Mouse (Mus musculus): ENCODE measurements around the gene Cd3g. TPM values are rescaled to one million over a fixed set of nuclear protein-coding genes. Genes with fewer than 3 reads are reported as not detected.

The Cd3g gene
- polyA plus RNA-seq (2016; fragmentation: Nextera tagmentation; extraction: Ambion mirVana), result 0.35 TPM in 1 of 2 replicates, not detected in the other

DNA sequence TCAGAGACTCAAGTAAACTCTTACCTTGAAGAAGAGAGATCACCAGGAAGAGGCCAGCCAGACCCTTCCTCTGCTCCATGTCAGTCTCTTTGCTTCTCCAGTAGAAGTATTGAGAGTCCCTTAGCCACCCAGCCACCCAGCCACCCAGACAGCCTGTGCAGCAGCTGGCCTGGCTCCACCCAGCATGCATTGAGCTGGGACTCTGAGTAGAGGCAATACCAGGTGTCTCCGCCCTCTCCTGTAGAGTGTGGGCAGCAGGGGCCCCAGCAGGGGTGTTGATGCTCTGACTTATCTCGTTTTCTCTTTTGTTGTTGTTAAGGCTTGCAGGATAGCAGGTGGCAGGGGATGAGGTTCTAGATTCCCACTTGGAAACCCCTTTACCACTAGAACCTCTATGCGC lies at the start of gene Cd3g:
Gene Cd3g (minus strand): TSS at position 190 of the 400 bp plus-strand sequence.
- no peak for ATAC-seq (ENCODE audit: insufficient number of reproducible peaks, low FRiP score)
- Histone ChIP-seq H3K9ac (no peak within 1 kb of the TSS), H3K36me3 (no peaks in the 10 kb centered on the region), H3K4me2 (no peak within 1 kb of the TSS), H3K9me3 (replicated peaks) (no peaks in the 10 kb centered on the region), H3K27ac (ENCODE audit: poor library complexity, severe bottlenecking) (no peak within 1 kb of the TSS), H3K27me3 (replicated peaks) (peaks cover 28% of the 10 kb centered on the region), H3K4me3 (no peak within 1 kb of the TSS), H3K4me1 (replicated peaks) (no peaks in the 10 kb centered on the region)
- 62% methylated on average over 3 of the region's 3 CpGs for WGBS

GRCm38 (mm10) chr9:45027376-45027775 lies 47.1 kb upstream of the Cd3g start:
- H3K27me3 ChIP-seq (replicated peaks), result peaks cover 55% of the 10 kb centered on the region
- 64% methylated on average over 8 of the region's 8 CpGs for WGBS

GRCm38 (mm10) chr9:45024187-45024586 lies 44.0 kb upstream of the Cd3g start:
- WGBS, result 65% methylated on average over 2 of the region's 2 CpGs

More at GRCm38 (mm10) chr9:45027376-45027775, 47.1 kb upstream of the Cd3g start:
- 0 out of 2 replicates have a peak, but pooled peaks cover 3% of the 10 kb centered on the region for H3K4me1 ChIP-seq (replicated peaks)
- H3K9me3 ChIP-seq (replicated peaks), result no peaks in the 10 kb centered on the region
- H3K36me3 ChIP-seq, result no peaks in the 10 kb centered on the region
- no peak overlapping the region for H3K27ac ChIP-seq (ENCODE audit: poor library complexity, severe bottlenecking)
- no peak overlapping the region for H3K4me2 ChIP-seq
- H3K9ac ChIP-seq, result no peak overlapping the region
- no peak overlapping the region for H3K4me3 ChIP-seq
- ATAC-seq (ENCODE audit: insufficient number of reproducible peaks, low FRiP score), result no peak

GRCm38 (mm10) chr9:45023638-45024037 lies 43.4 kb upstream of the Cd3g start:
- Histone ChIP-seq H3K36me3 (no peaks in the 10 kb centered on the region), H3K4me2 (no peak overlapping the region), H3K9me3 (replicated peaks) (no peaks in the 10 kb centered on the region), H3K4me3 (no peak overlapping the region), H3K27me3 (replicated peaks) (peaks cover 36% of the 10 kb centered on the region), H3K9ac (no peak overlapping the region), H3K4me1 (replicated peaks) (no peaks in the 10 kb centered on the region), H3K27ac (ENCODE audit: poor library complexity, severe bottlenecking) (no peak overlapping the region)
- 50% methylated on average over 3 of the region's 3 CpGs for WGBS
- ATAC-seq (ENCODE audit: insufficient number of reproducible peaks, low FRiP score), result no peak

More at GRCm38 (mm10) chr9:45024187-45024586, 44.0 kb upstream of the Cd3g start:
- no peak for ATAC-seq (ENCODE audit: insufficient number of reproducible peaks, low FRiP score)
- Histone ChIP-seq H3K36me3 (no peaks in the 10 kb centered on the region), H3K4me1 (replicated peaks) (no peaks in the 10 kb centered on the region), H3K4me2 (no peak overlapping the region), H3K9ac (no peak overlapping the region), H3K27me3 (replicated peaks) (peaks cover 42% of the 10 kb centered on the region), H3K4me3 (no peak overlapping the region), H3K9me3 (replicated peaks) (no peaks in the 10 kb centered on the region), H3K27ac (ENCODE audit: poor library complexity, severe bottlenecking) (no peak overlapping the region)

DNA sequence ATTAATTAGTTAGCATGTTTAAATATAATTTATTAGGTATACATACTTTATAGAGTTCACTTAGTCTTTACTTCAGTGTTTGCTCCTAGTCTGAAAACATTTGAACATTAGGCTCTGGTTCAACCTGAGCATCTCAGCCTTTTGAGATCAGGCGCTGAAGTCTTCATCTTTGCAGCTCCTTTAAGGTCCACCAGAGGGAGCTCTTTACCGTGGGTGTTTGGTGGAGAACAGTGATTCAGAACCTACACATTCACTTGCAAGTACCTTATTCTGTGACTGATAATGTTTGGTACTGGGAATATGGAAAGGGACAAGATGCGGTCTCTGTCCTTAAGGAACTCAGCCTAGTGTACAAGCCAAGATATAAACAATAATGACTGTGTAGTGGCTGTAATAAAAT lies 42.6 kb upstream of the Cd3g start:
- 10% methylated on average over 3 of the region's 3 CpGs for WGBS
- peaks cover 29% of the 10 kb centered on the region for H3K27me3 ChIP-seq (replicated peaks)

GRCm38 (mm10) chr9:45018031-45018430 lies 37.8 kb upstream of the Cd3g start:
- ATAC-seq (ENCODE audit: insufficient number of reproducible peaks, low FRiP score), result no peak
- H3K4me1 ChIP-seq (replicated peaks), result no peaks in the 10 kb centered on the region
- 85% methylated on average over 11 of the region's 11 CpGs for WGBS

More for the DNA sequence above, 42.6 kb upstream of the Cd3g start:
- no peaks in the 10 kb centered on the region for H3K36me3 ChIP-seq
- no peak overlapping the region for H3K27ac ChIP-seq (ENCODE audit: poor library complexity, severe bottlenecking)
- no peaks in the 10 kb centered on the region for H3K4me1 ChIP-seq (replicated peaks)
- no peak for ATAC-seq (ENCODE audit: insufficient number of reproducible peaks, low FRiP score)
- H3K4me3 ChIP-seq, result no peak overlapping the region
- H3K4me2 ChIP-seq, result no peak overlapping the region
- no peaks in the 10 kb centered on the region for H3K9me3 ChIP-seq (replicated peaks)
- no peak overlapping the region for H3K9ac ChIP-seq

DNA sequence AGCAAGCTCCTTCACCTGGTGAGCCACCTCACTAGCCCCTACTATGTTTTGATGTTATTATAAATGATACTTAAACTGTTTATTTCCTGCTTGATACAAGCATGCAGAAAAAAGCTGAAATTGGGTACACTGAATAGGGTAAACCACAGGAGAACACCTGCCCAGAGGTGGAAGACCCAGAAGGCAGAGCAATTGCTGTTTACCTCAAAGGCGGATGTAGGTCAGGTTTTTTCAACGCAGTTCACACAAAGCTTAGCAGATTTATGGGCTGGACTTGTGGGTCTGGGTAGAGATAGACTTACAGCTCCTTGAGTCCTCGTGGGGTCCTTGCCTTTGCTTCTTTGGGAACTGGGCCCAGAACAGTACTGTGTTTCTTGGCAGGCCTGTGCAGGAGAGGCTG lies 35.6 kb upstream of the Cd3g start:
- Histone ChIP-seq H3K27me3 (replicated peaks) (peaks cover 28% of the 10 kb centered on the region), H3K36me3 (no peaks in the 10 kb centered on the region), H3K4me3 (no peak overlapping the region), H3K9me3 (replicated peaks) (peaks cover 4% of the 10 kb centered on the region; the same call in 1 of the 2 replicates), H3K27ac (ENCODE audit: poor library complexity, severe bottlenecking) (no peak overlapping the region), H3K9ac (no peak overlapping the region), H3K4me2 (no peak overlapping the region), H3K4me1 (replicated peaks) (no peaks in the 10 kb centered on the region)
- ATAC-seq (ENCODE audit: insufficient number of reproducible peaks, low FRiP score), result no peak
- 71% methylated on average over 3 of the region's 3 CpGs for WGBS

More at GRCm38 (mm10) chr9:45018031-45018430, 37.8 kb upstream of the Cd3g start:
- Histone ChIP-seq H3K9me3 (replicated peaks) (peaks cover 4% of the 10 kb centered on the region; the same call in 1 of the 2 replicates), H3K36me3 (no peaks in the 10 kb centered on the region), H3K4me3 (no peak overlapping the region), H3K27ac (ENCODE audit: poor library complexity, severe bottlenecking) (no peak overlapping the region), H3K9ac (no peak overlapping the region), H3K4me2 (no peak overlapping the region), H3K27me3 (replicated peaks) (peaks cover 11% of the 10 kb centered on the region; the same call in 1 of the 2 replicates)

- Histone ChIP-seq H3K4me2 (no peak overlapping the region), H3K4me1 (replicated peaks) (no peaks in the 10 kb centered on the region), H3K4me3 (no peak overlapping the region), H3K36me3 (no peaks in the 10 kb centered on the region), H3K27me3 (replicated peaks) (peaks cover 23% of the 10 kb centered on the region), H3K9me3 (replicated peaks) (peaks cover 4% of the 10 kb centered on the region; the same call in 1 of the 2 replicates), H3K9ac (no peak overlapping the region), H3K27ac (ENCODE audit: poor library complexity, severe bottlenecking) (no peak overlapping the region)
- ATAC-seq (ENCODE audit: insufficient number of reproducible peaks, low FRiP score), result no peak
- 35% methylated on average over 2 of the region's 2 CpGs for whole genome bisulfite sequencing
Observed at GRCm38 (mm10) chr9:45014879-45015278, 34.6 kb upstream of the Cd3g start.

DNA sequence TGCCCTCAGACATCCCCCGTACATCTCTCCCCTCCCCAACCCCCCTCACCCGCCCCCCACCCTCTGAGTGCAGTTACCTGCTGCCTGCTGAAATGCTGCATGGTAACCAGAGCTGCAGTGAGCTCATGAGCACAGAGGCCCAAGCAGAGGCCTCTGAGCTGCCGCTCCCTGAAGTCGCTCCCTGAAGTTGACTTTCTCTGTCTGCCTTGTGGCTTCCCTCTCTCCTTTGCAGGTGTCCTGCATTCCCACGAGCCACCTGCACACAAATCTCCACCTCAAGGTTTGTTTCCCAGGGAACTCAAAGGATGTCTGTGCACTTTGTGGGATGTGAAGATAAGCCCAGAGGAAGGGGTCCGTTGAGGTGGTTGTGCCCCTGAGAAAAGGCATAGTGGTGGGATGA lies 31.1 kb upstream of the Cd3g start:
- peaks cover 4% of the 10 kb centered on the region; the same call in 1 of the 2 replicates for H3K9me3 ChIP-seq (replicated peaks)
- H3K27ac ChIP-seq (ENCODE audit: poor library complexity, severe bottlenecking), result no peak overlapping the region
- H3K9ac ChIP-seq, result no peak overlapping the region
- H3K4me1 ChIP-seq (replicated peaks), result no peaks in the 10 kb centered on the region
- no peak overlapping the region for H3K4me2 ChIP-seq
- peaks cover 35% of the 10 kb centered on the region for H3K27me3 ChIP-seq (replicated peaks)
- H3K4me3 ChIP-seq, result no peak overlapping the region
- 44% methylated on average over 6 of the region's 6 CpGs for WGBS
- no peak for ATAC-seq (ENCODE audit: insufficient number of reproducible peaks, low FRiP score)
- H3K36me3 ChIP-seq, result no peaks in the 10 kb centered on the region

DNA sequence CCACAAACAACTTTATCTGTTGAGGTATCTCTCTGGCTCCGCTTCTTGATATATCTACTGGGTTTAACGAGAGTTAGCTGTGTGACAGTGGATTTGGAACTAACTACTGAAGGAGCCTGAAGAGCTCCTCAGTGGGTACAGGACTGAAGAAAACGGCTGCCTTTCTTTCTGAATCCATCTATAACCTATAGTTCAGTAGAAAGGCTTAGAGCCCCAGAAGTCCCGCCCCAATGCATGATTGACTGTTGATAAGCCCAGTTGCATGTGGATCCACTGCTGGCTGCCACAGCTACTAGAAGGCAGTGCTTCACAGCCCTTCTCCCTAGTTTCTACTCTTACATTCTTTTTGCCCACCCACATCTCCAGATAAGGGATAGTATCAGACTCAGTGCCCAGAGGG lies 30.2 kb upstream of the Cd3g start:
- no peak overlapping the region for H3K4me3 ChIP-seq
- 61% methylated on average over 4 of the region's 4 CpGs for WGBS
- H3K4me2 ChIP-seq, result no peak overlapping the region
- peaks cover 35% of the 10 kb centered on the region for H3K27me3 ChIP-seq (replicated peaks)
- H3K9me3 ChIP-seq (replicated peaks), result peaks cover 4% of the 10 kb centered on the region; the same call in 1 of the 2 replicates
- no peak overlapping the region for H3K9ac ChIP-seq
- no peak overlapping the region for H3K27ac ChIP-seq (ENCODE audit: poor library complexity, severe bottlenecking)
- ATAC-seq (ENCODE audit: insufficient number of reproducible peaks, low FRiP score), result no peak
- no peaks in the 10 kb centered on the region for H3K4me1 ChIP-seq (replicated peaks)
- H3K36me3 ChIP-seq, result no peaks in the 10 kb centered on the region

GRCm38 (mm10) chr9:45009180-45010078 lies 29.2 kb upstream of the Cd3g start, which contains the start of gene Cd3e:
Gene Cd3e, minus strand, starts transcription at chr9:45009627.
- Histone ChIP-seq H3K4me1 (replicated peaks) (no peaks in the 10 kb centered on the region), H3K9ac (no peak within 1 kb of the TSS), H3K9me3 (replicated peaks) (peaks cover under 1% of the 10 kb centered on the region; the same call in 1 of the 2 replicates), H3K27me3 (replicated peaks) (peaks cover 37% of the 10 kb centered on the region), H3K27ac (ENCODE audit: poor library complexity, severe bottlenecking) (no peak within 1 kb of the TSS), H3K36me3 (no peaks in the 10 kb centered on the region), H3K4me2 (no peak within 1 kb of the TSS), H3K4me3 (no peak within 1 kb of the TSS)
- no peak for ATAC-seq (ENCODE audit: insufficient number of reproducible peaks, low FRiP score)
- 78% methylated on average over 19 of the region's 19 CpGs for WGBS

All from heart, embryonic 12.5 days (tissue).